Mouse (Mus musculus) liver, embryonic 14.5 days (tissue): ENCODE measurements around the gene Tcp11.

ENCODE experiments used
- CTCF ChIP-seq: IDR thresholded peaks from 2 replicates; pipeline ENCODE4 v1.5.1; 2016; ENCODE audit warnings: antibody characterized with exemption, low read depth, control low read depth
- EP300 ChIP-seq: IDR thresholded peaks from 2 replicates; pipeline ENCODE4 v1.6.1; 2016; ENCODE audit warnings: antibody characterized with exemption, low read depth

- TF ChIP-seq CTCF: no peak
- TF ChIP-seq EP300: no peak
Measured at GRCm38 (mm10) chr17:28101902-28102319, 21.5 kb upstream of the Tcp11 start.
